Mouse (Mus musculus) MEL (cell line): ENCODE results near the gene Xab2. TPM values are rescaled to one million over a fixed set of nuclear protein-coding genes. Genes with fewer than 3 reads are reported as not detected.

Source experiments
- DNase-seq: peaks from one replicate; pipeline ENCODE4 v3.0.0; 2011; ENCODE audit warnings: low read depth, low spot score
- H3K27ac ChIP-seq: 2 replicates; pipeline ENCODE4 v1.5.1; 2012; ENCODE audit warnings: low read depth, mild to moderate bottlenecking, control low read depth, low read length, moderate library complexity; ENCODE audit not compliant: control insufficient read depth
- H3K27me3 ChIP-seq, 2 experiments: fragments of 150-350 bp in 1 of 2; sonication (generic) in 1 of 2; 2 replicates each; pipeline ENCODE4 v1.6.1; 2012; ENCODE audit warnings: low read length in 2 of 2, mild to moderate bottlenecking in 2 of 2, improper control_type of control experiment in 1 of 2, moderate library complexity in 1 of 2; ENCODE audit not compliant: insufficient read depth in 2 of 2, control insufficient read depth in 1 of 2
- H3K36me3 ChIP-seq, 2 experiments: 2 replicates each; pipeline ENCODE4 v1.6.1; 2012 to 2014; ENCODE audit warnings: low read length in 2 of 2, improper control_type of control experiment in 1 of 2, inconsistent platforms in 1 of 2, mild to moderate bottlenecking in 1 of 2; ENCODE audit not compliant: insufficient read depth in 2 of 2, control insufficient read depth in 1 of 2
- H3K4me1 ChIP-seq, 2 experiments: fragments of 150-350 bp in 1 of 2; sonication (generic) in 1 of 2; 2 replicates each; pipeline ENCODE4 v1.6.1; 2012; ENCODE audit warnings: low read length in 2 of 2, improper control_type of control experiment in 1 of 2, mild to moderate bottlenecking in 1 of 2; ENCODE audit not compliant: insufficient read depth in 2 of 2, control insufficient read depth in 1 of 2
- H3K4me3 ChIP-seq, 2 experiments: fragments of 150-350 bp in 1 of 2; sonication (generic) in 1 of 2; 2 replicates each; pipeline ENCODE4 v1.5.1; 2012; ENCODE audit warnings: low read depth in 2 of 2, low read length in 2 of 2, mild to moderate bottlenecking in 2 of 2, moderate library complexity in 2 of 2, control low read depth in 1 of 2, improper control_type of control experiment in 1 of 2; ENCODE audit not compliant: control insufficient read depth in 1 of 2, insufficient read depth in 1 of 2
- H3K79me2 ChIP-seq: 2 replicates; pipeline ENCODE4 v1.6.1; 2012; ENCODE audit warnings: mild to moderate bottlenecking, low read length, moderate library complexity; ENCODE audit not compliant: control insufficient read depth, poor library complexity, insufficient read depth
- H3K9ac ChIP-seq: 2 replicates; pipeline ENCODE4 v1.6.1; 2012; ENCODE audit warnings: low read depth, mild to moderate bottlenecking, control low read depth, low read length, moderate library complexity; ENCODE audit not compliant: control insufficient read depth, poor library complexity, severe bottlenecking
- H3K9me3 ChIP-seq: fragments of 150-350 bp; sonication (generic); replicated peaks from 2 replicates; pipeline ENCODE4 v1.6.1; 2012; ENCODE audit warnings: mild to moderate bottlenecking, low read length, improper control_type of control experiment, moderate library complexity; ENCODE audit not compliant: insufficient read depth
- CHD2 ChIP-seq: IDR thresholded peaks from 2 replicates; pipeline ENCODE4 v1.6.1; 2011; ENCODE audit warnings: low read length, improper control_type of control experiment
- CTCF ChIP-seq, 3 experiments: IDR thresholded peaks in 2 of 3; conservative IDR thresholded peaks in 1 of 3; 2 replicates each; pipeline ENCODE4 v1.5.1; 2011 to 2012; ENCODE audit warnings: low read length in 3 of 3, low read depth in 2 of 3, mild to moderate bottlenecking in 2 of 3, improper control_type of control experiment in 1 of 3, inconsistent platforms in 1 of 3, mixed read lengths in 1 of 3, moderate library complexity in 1 of 3; ENCODE audit not compliant: control insufficient read depth in 1 of 3, insufficient read depth in 1 of 3, poor library complexity in 1 of 3, severe bottlenecking in 1 of 3
- ELF1 ChIP-seq: IDR thresholded peaks from 2 replicates; pipeline ENCODE4 v1.6.1; 2014; ENCODE audit warnings: low read depth, mild to moderate bottlenecking, inconsistent platforms, low read length, improper control_type of control experiment, moderate library complexity
- EP300 ChIP-seq, 2 experiments: IDR thresholded peaks; 2 replicates each; pipeline ENCODE4 v1.6.1; 2011; ENCODE audit warnings: improper control_type of control experiment in 2 of 2, low read length in 2 of 2, low read depth in 1 of 2, mild to moderate bottlenecking in 1 of 2
- GABPA ChIP-seq: IDR thresholded peaks from 2 replicates; pipeline ENCODE4 v1.6.1; 2012; ENCODE audit warnings: low read depth, mild to moderate bottlenecking, inconsistent platforms, low read length, improper control_type of control experiment, moderate library complexity
- HCFC1 ChIP-seq: IDR thresholded peaks from 2 replicates; pipeline ENCODE4 v1.6.1; 2012; ENCODE audit warnings: low read depth, mild to moderate bottlenecking, inconsistent platforms, low read length, improper control_type of control experiment, moderate library complexity
- KAT2A ChIP-seq: conservative IDR thresholded peaks from 2 replicates; pipeline ENCODE4 v1.6.1; 2012; ENCODE audit warnings: low read depth, low read length, improper control_type of control experiment, inconsistent platforms
- MAFK ChIP-seq: IDR thresholded peaks from 2 replicates; pipeline ENCODE4 v1.6.1; 2011; ENCODE audit warnings: low read depth, mild to moderate bottlenecking, low read length, improper control_type of control experiment, borderline replicate concordance
- MAX ChIP-seq: IDR thresholded peaks from 2 replicates; pipeline ENCODE4 v1.6.1; 2011; ENCODE audit warnings: low read length, improper control_type of control experiment
- MAZ ChIP-seq: IDR thresholded peaks from 2 replicates; pipeline ENCODE4 v1.6.1; 2012; ENCODE audit warnings: low read depth, mild to moderate bottlenecking, inconsistent platforms, low read length, improper control_type of control experiment
- MYB ChIP-seq: IDR thresholded peaks from 2 replicates; pipeline ENCODE4 v1.6.1; 2011; ENCODE audit warnings: mild to moderate bottlenecking, low read depth, low read length, improper control_type of control experiment
- NELFE ChIP-seq: IDR thresholded peaks from 2 replicates; pipeline ENCODE4 v1.6.1; 2011; ENCODE audit warnings: low read depth, low read length, improper control_type of control experiment
- NRF1 ChIP-seq: IDR thresholded peaks from 2 replicates; pipeline ENCODE4 v1.6.1; 2014; ENCODE audit warnings: low read depth, mild to moderate bottlenecking, inconsistent platforms, low read length, improper control_type of control experiment, moderate library complexity; ENCODE audit not compliant: poor library complexity, insufficient read depth, severe bottlenecking
- POLR2A ChIP-seq, 2 experiments: IDR thresholded peaks; 2 replicates each; pipeline ENCODE4 v1.6.1; 2011 to 2012; ENCODE audit warnings: low read length in 2 of 2, mild to moderate bottlenecking in 2 of 2, control low read depth in 1 of 2, improper control_type of control experiment in 1 of 2, low read depth in 1 of 2, moderate library complexity in 1 of 2; ENCODE audit not compliant: control insufficient read depth in 1 of 2, insufficient read depth in 1 of 2, poor library complexity in 1 of 2
- POLR2AphosphoS2 ChIP-seq: IDR thresholded peaks from 2 replicates; pipeline ENCODE4 v1.6.1; 2011; ENCODE audit warnings: low read length, improper control_type of control experiment
- POLR2AphosphoS5 ChIP-seq: IDR thresholded peaks from 2 replicates; pipeline ENCODE4 v1.6.1; 2012; ENCODE audit warnings: low read depth, borderline replicate concordance, mild to moderate bottlenecking, inconsistent platforms, low read length, moderate library complexity, mixed read lengths
- RAD21 ChIP-seq: IDR thresholded peaks from 2 replicates; pipeline ENCODE4 v1.6.1; 2011; ENCODE audit warnings: mild to moderate bottlenecking, low read depth, low read length, improper control_type of control experiment
- RCOR1 ChIP-seq: IDR thresholded peaks from 2 replicates; pipeline ENCODE4 v1.6.1; 2012; ENCODE audit warnings: low read depth, mild to moderate bottlenecking, inconsistent platforms, low read length, improper control_type of control experiment
- SMC3 ChIP-seq: IDR thresholded peaks from 2 replicates; pipeline ENCODE4 v1.6.1; 2011; ENCODE audit warnings: low read depth, low read length, improper control_type of control experiment
- TAL1 ChIP-seq: IDR thresholded peaks from 2 replicates; pipeline ENCODE4 v1.6.1; 2012; ENCODE audit warnings: mild to moderate bottlenecking, inconsistent platforms, low read length, moderate library complexity, mixed read lengths
- TBP ChIP-seq: IDR thresholded peaks from 2 replicates; pipeline ENCODE4 v1.8.0; 2011; ENCODE audit warnings: low read depth, low read length, improper control_type of control experiment
- USF1 ChIP-seq: IDR thresholded peaks from 2 replicates; pipeline ENCODE4 v1.6.1; 2014; ENCODE audit warnings: low read depth, mild to moderate bottlenecking, inconsistent platforms, low read length, improper control_type of control experiment, moderate library complexity
- ZKSCAN1 ChIP-seq: IDR thresholded peaks from 2 replicates; pipeline ENCODE4 v1.6.1; 2012; ENCODE audit warnings: low read depth, mild to moderate bottlenecking, inconsistent platforms, low read length, improper control_type of control experiment, moderate library complexity
- ZMIZ1 ChIP-seq: IDR thresholded peaks from 2 replicates; pipeline ENCODE4 v1.6.1; 2012; ENCODE audit warnings: low read depth, mild to moderate bottlenecking, inconsistent platforms, low read length, improper control_type of control experiment, moderate library complexity
- ZNF384 ChIP-seq: IDR thresholded peaks from 2 replicates; pipeline ENCODE4 v1.6.1; 2012; ENCODE audit warnings: low read depth, mild to moderate bottlenecking, inconsistent platforms, low read length, improper control_type of control experiment
- polyA plus RNA-seq, 2 experiments: library from polyadenylated mRNA; stranded (reverse) in 1 of 2; unstranded in 1 of 2; fragments of >175 nt in 1 of 2; fragments of >200 nt in 1 of 2; gene quantifications; 2 replicates each; pipeline versions ENCODE4 v1.2.1 to v1.2.4; 2012; ENCODE audit warnings: low replicate concordance in 2 of 2, low read depth in 1 of 2; ENCODE audit not compliant: insufficient read length in 2 of 2, insufficient read depth in 1 of 2, missing spikeins in 1 of 2
- total RNA-seq: library from RNA; depleted of rRNA; stranded (reverse); fragments of 300-350 nt; gene quantifications from 2 replicates; pipeline ENCODE4 v1.2.3, GENCODE M21; 2012

Xab2 gene
- total and polyA plus RNA-seq, 3 experiments: 54.8 to 90.4 (median 68.1) TPM

- TF ChIP-seq ELF1 (no peak), POLR2A (IDR thresholded peaks at IDR 0.05; ENCODE audit: control insufficient read depth in 1 of 2, insufficient read depth in 1 of 2, low read depth in 1 of 2, low read length in 2 of 2, poor library complexity in 1 of 2) (no peak), ZMIZ1 (no peak), ZNF384 (no peak), MAX (no peak), USF1 (no peak), NELFE (no peak), RAD21 (no peak), HCFC1 (no peak)
- no peak overlapping the region for H3K27ac ChIP-seq
- DNase-seq: no peak
- H3K4me3 ChIP-seq: peak overlapping the region; percentile 87 to 99
- peak overlapping the region; percentile 87 for H3K9ac ChIP-seq
- no peaks in the 10 kb centered on the region for H3K27me3 ChIP-seq
- H3K9me3 ChIP-seq: no peaks in the 10 kb centered on the region
- H3K4me1 ChIP-seq: peaks cover 6 to 13% of the 10 kb centered on the region in 2 experiments
- peaks cover 29% of the 10 kb centered on the region for H3K79me2 ChIP-seq
- peaks cover 2 to 18% of the 10 kb centered on the region in 2 experiments for H3K36me3 ChIP-seq
Observed at GRCm38 (mm10) chr8:3622119-3622518, 1.0 kb upstream of the Xab2 start.

GRCm38 (mm10) chr8:3609816-3610150 lies 11.3 kb downstream of the Xab2 start:
- peaks cover 2 to 11% of the 10 kb centered on the region in 2 experiments for H3K36me3 ChIP-seq
- H3K4me3 ChIP-seq: no peak overlapping the region
- H3K9ac ChIP-seq: no peak overlapping the region
- TF ChIP-seq POLR2AphosphoS5: no peak
- TF ChIP-seq ZMIZ1: no peak
- TF ChIP-seq MAFK: no peak
- TF ChIP-seq SMC3: no peak
- TF ChIP-seq CHD2: no peak
- TF ChIP-seq HCFC1: no peak
- no peak for TF ChIP-seq TAL1
- no peak for TF ChIP-seq POLR2AphosphoS2
- no peak for TF ChIP-seq GABPA
- TF ChIP-seq TBP: no peak
- TF ChIP-seq ZKSCAN1: no peak
- TF ChIP-seq NRF1: no peak
- no peak for TF ChIP-seq NELFE
- no peak for TF ChIP-seq RAD21
- no peak for TF ChIP-seq CTCF (IDR thresholded peaks at IDR 0.05 in 2 of 3, conservative IDR thresholded peaks at IDR 0.05 in 1 of 3; ENCODE audit: control insufficient read depth in 1 of 3, insufficient read depth in 1 of 3, low read depth in 2 of 3, low read length in 3 of 3, poor library complexity in 1 of 3, severe bottlenecking in 1 of 3)
- TF ChIP-seq MYB: no peak
- no peak for TF ChIP-seq KAT2A
- TF ChIP-seq MAZ: no peak
- TF ChIP-seq EP300 (IDR thresholded peaks at IDR 0.05; ENCODE audit: low read depth in 1 of 2, low read length in 2 of 2): no peak
- TF ChIP-seq RCOR1: no peak
- H3K9me3 ChIP-seq: no peaks in the 10 kb centered on the region
- H3K4me1 ChIP-seq: peaks cover 0 to 18% of the 10 kb centered on the region in 2 experiments; a peak in 2 of 4 replicates
- no peaks in the 10 kb centered on the region for H3K79me2 ChIP-seq
- no peaks in the 10 kb centered on the region for H3K27me3 ChIP-seq
- no peak overlapping the region for H3K27ac ChIP-seq
- no peak for DNase-seq
